In genomic region chr19:53142190-53143107, GRCm38 (mm10) we compare ENCODE assay signal across 8 mouse cellular contexts. TPM values are rescaled to one million over a fixed set of nuclear protein-coding genes. Genes with fewer than 3 reads are reported as not detected.
DNase-seq lines count a peak whose midpoint lies in the region; ATAC-seq and TF ChIP-seq lines count a peak whose summit lies in the region.

No protein-coding gene starts in this region.

- peak; percentile 80 for TF ChIP-seq CTCF in gastrocnemius, adult 2 months (IDR thresholded peaks at IDR 0.05)
- peak; percentile 75 for TF ChIP-seq CTCF in hindbrain, postnatal 0 days (IDR thresholded peaks at IDR 0.05; ENCODE audit: low read depth)
- peak; percentile 76 for TF ChIP-seq CTCF in left cerebral cortex, adult 2 months (IDR thresholded peaks at IDR 0.05)

- no peaks in the 10 kb centered on the region for H3K9me3 ChIP-seq in hindbrain, postnatal 0 days (ENCODE audit: low read length)

- peak; percentile 100 for DNase-seq in ZHBTc4 (ENCODE audit: low read depth, low spot score)
- peak; percentile 100 for DNase-seq in gastrocnemius, adult 2 months
- peak; percentile 99 for DNase-seq in hindbrain, postnatal 0 days (ENCODE audit: low spot score)
- DNase-seq in left cerebral cortex, adult 2 months (ENCODE audit: extremely low spot score in 1 of 2, low spot score in 2 of 2) = peak; percentile 98 to 99
- peak; percentile 98 to 99 for DNase-seq in right cerebral cortex, adult 2 months (ENCODE audit: low spot score in 2 of 2)
- DNase-seq in urinary bladder, postnatal 14 days (ENCODE audit: low spot score) = peak; percentile 100

- H3K4me3 ChIP-seq in gastrocnemius, adult 2 months = peak overlapping the region; percentile 80
- H3K4me3 ChIP-seq in hindbrain, postnatal 0 days (ENCODE audit: low read length) = peak overlapping the region; percentile 93
- peak overlapping the region; percentile 83 for H3K4me3 ChIP-seq in left cerebral cortex, adult 2 months

- H3K36me3 ChIP-seq in hindbrain, postnatal 0 days (ENCODE audit: insufficient read depth, low read length) = no peaks in the 10 kb centered on the region

- WGBS in hindbrain, postnatal 0 days = under 1% methylated on average over 77 of the region's 84 CpGs

- H3K4me2 ChIP-seq in hindbrain, postnatal 0 days (ENCODE audit: low read depth, low read length) = peak overlapping the region; percentile 91

- peak overlapping the region; percentile 75 for H3K9ac ChIP-seq in hindbrain, postnatal 0 days (replicated peaks; ENCODE audit: low read length)

- peak overlapping the region; percentile 95 for H3K27ac ChIP-seq in gastrocnemius, adult 2 months
- H3K27ac ChIP-seq in hindbrain, postnatal 0 days = peak overlapping the region; percentile 91
- H3K27ac ChIP-seq in left cerebral cortex, adult 2 months = peak overlapping the region; percentile 94

- H3K27me3 ChIP-seq in hindbrain, postnatal 0 days (ENCODE audit: insufficient read depth, low read length) = no peaks in the 10 kb centered on the region

- peak; percentile 79 for ATAC-seq in common myeloid progenitor, adult 5-6 weeks (replicated peaks; ENCODE audit: low read depth, poor library complexity, severe bottlenecking)
- ATAC-seq in hindbrain, postnatal 0 days = peak; percentile 98
- ATAC-seq in megakaryocyte, adult 5-6 weeks (ENCODE audit: poor library complexity, severe bottlenecking) = peak; percentile 84

- intact Hi-C loops in gastrocnemius, adult 2 months (cut with DNase I) = loop anchor here (2.0 to 5.0 kb wide), 3 partner anchors 80 to 170 kb away; partner anchors contain the start of gene Mxi1
- intact Hi-C loops in left cerebral cortex, adult 2 months (cut with DNase I) = loop anchor here (2.0 to 5.0 kb wide), 6 partner anchors 40 to 222 kb away; partner anchors contain the start of gene Mxi1

- peaks cover 12% of the 10 kb centered on the region; the same call in 1 of the 2 replicates for H3K4me1 ChIP-seq in hindbrain, postnatal 0 days (ENCODE audit: insufficient read depth, low read length)

RNA-seq across cellular contexts. Expression of gene Add3, which starts 2.2 kb away (rescaled TPM):
- 61.2 and 65.6 TPM in 2 replicates for total RNA-seq in common myeloid progenitor, adult 5-6 weeks (2017)
- 10 to 100 TPM; 17.0 to 29.5 TPM for total RNA-seq in gastrocnemius, adult 2 months (2021)
- 49.7 and 56.7 TPM in 2 replicates for total RNA-seq in hindbrain, postnatal 0 days (2014; rRNA removed)
- polyA plus RNA-seq in hindbrain, postnatal 0 days (2015; fragmentation: Nextera tagmentation; extraction: Ambion mirVana) = 65.2 and 68.8 TPM in 2 replicates
- 10 to 100 TPM; 84.4 to 86.9 TPM for total RNA-seq in left cerebral cortex, adult 2 months (2021)
- total RNA-seq in megakaryocyte, adult 5-6 weeks (2015) = 235 and 240 TPM in 2 replicates
- 317 and 336 TPM in 2 replicates for total RNA-seq in megakaryocyte, adult 5-6 weeks (2017)

Comparison
In these comparisons a context has a peak if more than half of its experiments do, and no peak if none do; other contexts are left out.
1. Peak in every context shown above with its lines: DNase-seq, ATAC-seq, H3K4me3 ChIP-seq and H3K27ac ChIP-seq.